Mouse (Mus musculus) embryonic stem cell, embryonic (primary cell): ENCODE measurements around the gene Ppcs.

Source experiments
- CTCF ChIA-PET, 4 experiments: fragments of 300-600 bp in 2 of 4; fragments of 350-600 bp in 2 of 4; sonication (Branson Sonifier 250); formaldehyde crosslinking; loops; one replicate each; lab custom pipeline; 2022; ENCODE audit warnings: inconsistent platforms in 2 of 4; lab: Charles Lee
- POLR2A ChIA-PET, 4 experiments: fragments of 300-600 bp in 2 of 4; fragments of 350-600 bp in 2 of 4; sonication (Branson Sonifier 250); formaldehyde crosslinking; loops; one replicate each; lab custom pipeline; 2022; ENCODE audit warnings: antibody characterized with exemption in 4 of 4, inconsistent platforms in 1 of 4; lab: Charles Lee

Gene Ppcs

DNA sequence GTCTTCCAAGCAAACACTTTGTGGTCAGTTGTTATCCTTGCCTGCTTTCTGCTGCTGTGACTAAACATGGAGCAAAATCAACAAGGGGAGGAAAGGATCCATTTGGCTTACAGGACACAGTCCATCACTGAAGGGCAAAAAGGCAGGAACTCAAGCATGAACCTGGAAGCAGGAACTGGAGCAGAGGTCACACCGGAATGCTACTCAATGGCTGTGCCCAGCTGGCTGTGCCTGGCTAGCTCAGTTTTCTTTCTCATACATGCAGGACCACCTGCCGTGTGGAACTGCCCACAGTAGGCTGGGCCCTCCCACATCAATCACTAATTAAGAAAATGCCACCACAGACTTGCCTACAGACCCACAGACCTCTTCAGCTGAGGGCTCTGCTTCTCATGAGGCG, 33.0 kb downstream of the Ppcs start:
- ChIA-PET POLR2A (interaction anchor here in 2 of 4 experiments (0.5 to 1.0 kb wide), 7 partner anchors 11 to 213 kb away, joined by 3 to 6 read pairs (median 3); no protein-coding TSS in a partner anchor), CTCF (interaction anchor here (0.6 to 2.2 kb wide), 15 partner anchors 9 to 1527 kb away, joined by 3 to 14 read pairs (median 3); no protein-coding TSS in a partner anchor)

DNA sequence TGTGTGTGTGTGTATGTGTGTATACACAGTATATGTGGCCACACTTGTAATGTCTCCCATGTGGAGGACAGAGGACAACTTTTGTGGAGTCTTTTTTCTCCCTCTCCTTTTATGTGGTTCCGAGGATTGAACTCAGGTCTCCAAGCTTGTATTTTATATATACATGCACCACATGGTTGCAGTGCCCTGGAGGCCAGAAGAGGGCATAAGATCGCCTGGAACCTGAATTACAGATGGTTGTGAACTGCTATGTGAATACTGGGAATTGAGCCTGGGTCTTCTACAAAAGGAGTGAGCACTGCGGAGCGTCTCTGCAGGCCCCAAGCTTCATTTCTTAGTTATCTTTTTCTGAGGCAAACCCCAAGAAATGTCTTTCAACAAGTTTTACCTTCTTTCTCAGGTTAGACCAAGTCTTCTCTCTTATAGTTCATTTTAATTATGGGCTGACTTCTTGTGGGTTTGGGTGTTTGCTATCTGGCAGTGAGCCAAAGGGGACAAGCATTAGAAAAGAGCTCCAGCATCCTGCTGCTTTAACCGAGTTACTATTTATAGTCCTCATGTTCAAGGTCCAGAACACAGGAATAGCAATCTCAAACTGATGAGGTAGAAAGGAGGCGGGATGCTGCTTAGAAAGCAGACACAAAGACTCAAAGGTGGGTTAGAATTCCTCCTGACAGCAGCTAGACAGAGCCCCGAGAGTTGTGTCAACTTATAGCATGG, 40.6 kb downstream of the Ppcs start:
- POLR2A ChIA-PET: interaction anchor here in 2 of 4 experiments (0.6 to 1.4 kb wide), 5 partner anchors 17 to 432 kb away, joined by 3 to 5 read pairs (median 4); partner anchors contain the start of genes AU022252 (in 1 of the 2) and P3h1 (in 1 of the 2)
- CTCF ChIA-PET: interaction anchor here in 3 of 4 experiments (0.5 to 2.1 kb wide), 8 partner anchors 9 to 149 kb away, joined by 3 to 5 read pairs (median 3); no protein-coding TSS in a partner anchor

DNA sequence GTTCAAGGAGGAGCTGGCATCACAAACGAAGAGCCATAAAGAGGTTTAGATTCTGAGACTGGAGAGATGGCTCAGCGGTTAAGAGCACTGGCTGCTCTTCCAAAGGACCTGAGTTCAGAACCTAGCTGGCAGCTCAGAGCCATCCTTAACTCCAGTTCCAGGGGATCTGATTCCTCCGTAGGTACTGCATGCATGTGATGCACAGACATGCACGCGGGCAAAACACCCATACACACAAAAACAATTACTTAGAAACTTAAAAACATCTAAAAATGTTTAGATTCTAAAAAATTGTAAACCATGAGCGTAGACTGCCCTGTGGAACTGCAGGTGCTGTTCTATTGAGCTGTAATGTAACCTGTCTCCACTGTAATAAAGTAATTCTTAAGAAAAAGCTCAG, 52.8 kb downstream of the Ppcs start:
- ChIA-PET POLR2A (interaction anchor here in 3 of 4 experiments (0.7 to 1.4 kb wide), 9 partner anchors 10 to 229 kb away, joined by 3 to 5 read pairs (median 3); no protein-coding TSS in a partner anchor), CTCF (interaction anchor here in 3 of 4 experiments (0.6 to 1.7 kb wide), 26 partner anchors 10 to 298 kb away, joined by 3 to 12 read pairs (median 3); partner anchors contain the start of genes AU022252 (in 1 of the 3), Cldn19 (in 1 of the 3), P3h1 (in 1 of the 3) and Svbp (in 1 of the 3))
